Mouse (Mus musculus): ENCODE measurements around the gene Ccdc149. TPM values are rescaled to one million over a fixed set of nuclear protein-coding genes. Genes with fewer than 3 reads are reported as not detected.

Gene Ccdc149
- total and polyA plus RNA-seq, 3 experiments: 3.0 to 7.4 (median 7.2) TPM

DNA sequence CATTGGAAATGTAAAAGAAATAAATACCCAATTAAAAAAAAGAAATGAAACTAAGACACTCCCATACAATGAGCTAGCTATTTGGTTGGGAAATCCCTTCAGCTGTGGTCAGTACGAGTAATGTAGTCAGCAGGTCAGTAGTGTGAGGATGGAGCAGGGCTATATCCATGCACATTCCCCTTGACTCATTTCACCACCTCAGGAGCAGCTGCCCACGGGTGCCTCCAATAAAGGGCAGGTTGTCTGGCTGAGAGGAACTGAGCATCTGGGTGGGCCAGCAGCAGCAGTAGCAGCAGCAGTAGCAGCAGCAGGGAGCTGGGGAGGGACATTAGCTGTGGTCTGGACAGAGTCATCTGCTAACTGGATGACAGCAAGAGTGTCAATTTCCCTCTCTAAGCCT is 85.3 kb downstream of the Ccdc149 start:
- WGBS: 71% methylated on average over 2 of the region's 2 CpGs
- DNase-seq: no peak
- H3K4me3 ChIP-seq: no peak overlapping the region
- H3K27ac ChIP-seq: no peak overlapping the region
- H3K27me3 ChIP-seq (ENCODE audit: control insufficient read depth, insufficient read depth, low read length): no peaks in the 10 kb centered on the region
- H3K79me2 ChIP-seq (replicated peaks; ENCODE audit: control insufficient read depth, insufficient read depth, low read length): no peaks in the 10 kb centered on the region
- H3K9ac ChIP-seq (ENCODE audit: low read depth, low read length): no peak overlapping the region
- intact Hi-C loops (cut with DNase I): no loop called here
- no peaks in the 10 kb centered on the region for H3K36me3 ChIP-seq (ENCODE audit: control insufficient read depth, insufficient read depth, low read length)
- no peak for TF ChIP-seq CTCF (IDR thresholded peaks at IDR 0.05)
- TF ChIP-seq EP300 (IDR thresholded peaks at IDR 0.05; ENCODE audit: insufficient read depth, low read depth, low read length): no peak
- TF ChIP-seq POLR2A (IDR thresholded peaks at IDR 0.05; ENCODE audit: insufficient read depth, low read depth, low read length): no peak
- no peaks in the 10 kb centered on the region for H3K4me1 ChIP-seq (ENCODE audit: control insufficient read depth, insufficient read depth, low read length)

GRCm38 (mm10) chr5:52383748-52384147 is 87.6 kb downstream of the Ccdc149 start:
- no peak for DNase-seq
- Histone ChIP-seq H3K27ac (no peak overlapping the region), H3K4me3 (no peak overlapping the region), H3K79me2 (replicated peaks; ENCODE audit: control insufficient read depth, insufficient read depth, low read length) (no peaks in the 10 kb centered on the region), H3K36me3 (ENCODE audit: control insufficient read depth, insufficient read depth, low read length) (no peaks in the 10 kb centered on the region), H3K27me3 (ENCODE audit: control insufficient read depth, insufficient read depth, low read length) (no peaks in the 10 kb centered on the region), H3K9ac (ENCODE audit: low read depth, low read length) (no peak overlapping the region), H3K4me1 (ENCODE audit: control insufficient read depth, insufficient read depth, low read length) (no peaks in the 10 kb centered on the region)
- TF ChIP-seq POLR2A (IDR thresholded peaks at IDR 0.05; ENCODE audit: insufficient read depth, low read depth, low read length) (no peak), EP300 (IDR thresholded peaks at IDR 0.05; ENCODE audit: insufficient read depth, low read depth, low read length) (no peak), CTCF (IDR thresholded peaks at IDR 0.05) (no peak)
- WGBS: 87% methylated on average over 5 of the region's 5 CpGs
- intact Hi-C loops (cut with DNase I): no loop called here

- Histone ChIP-seq H3K27ac (no peak overlapping the region), H3K4me1 (ENCODE audit: control insufficient read depth, insufficient read depth, low read length) (no peaks in the 10 kb centered on the region), H3K79me2 (replicated peaks; ENCODE audit: control insufficient read depth, insufficient read depth, low read length) (no peaks in the 10 kb centered on the region), H3K36me3 (ENCODE audit: control insufficient read depth, insufficient read depth, low read length) (no peaks in the 10 kb centered on the region), H3K27me3 (ENCODE audit: control insufficient read depth, insufficient read depth, low read length) (no peaks in the 10 kb centered on the region), H3K4me3 (no peak overlapping the region), H3K9ac (ENCODE audit: low read depth, low read length) (no peak overlapping the region)
- 85% methylated on average over 8 of the region's 8 CpGs for WGBS
- intact Hi-C loops (cut with DNase I): no loop called here
- no peak for TF ChIP-seq EP300 (IDR thresholded peaks at IDR 0.05; ENCODE audit: insufficient read depth, low read depth, low read length)
- TF ChIP-seq POLR2A (IDR thresholded peaks at IDR 0.05; ENCODE audit: insufficient read depth, low read depth, low read length): no peak
- TF ChIP-seq CTCF (IDR thresholded peaks at IDR 0.05): no peak
- no peak for DNase-seq
These were observed 88.5 kb downstream of the Ccdc149 start for GRCm38 (mm10) chr5:52382837-52383236.

GRCm38 (mm10) chr5:52375847-52376246 is 95.5 kb downstream of the Ccdc149 start:
- no peaks in the 10 kb centered on the region for H3K27me3 ChIP-seq (ENCODE audit: control insufficient read depth, insufficient read depth, low read length)
- no peak overlapping the region for H3K9ac ChIP-seq (ENCODE audit: low read depth, low read length)
- H3K36me3 ChIP-seq (ENCODE audit: control insufficient read depth, insufficient read depth, low read length): no peaks in the 10 kb centered on the region
- no peaks in the 10 kb centered on the region for H3K4me1 ChIP-seq (ENCODE audit: control insufficient read depth, insufficient read depth, low read length)
- DNase-seq: no peak
- no peak overlapping the region for H3K27ac ChIP-seq
- intact Hi-C loops (cut with DNase I): no loop called here
- whole genome bisulfite sequencing: 89% methylated on average over 9 of the region's 9 CpGs
- no peaks in the 10 kb centered on the region for H3K79me2 ChIP-seq (replicated peaks; ENCODE audit: control insufficient read depth, insufficient read depth, low read length)
- H3K4me3 ChIP-seq: no peak overlapping the region
- no peak for TF ChIP-seq CTCF (IDR thresholded peaks at IDR 0.05)
- no peak for TF ChIP-seq EP300 (IDR thresholded peaks at IDR 0.05; ENCODE audit: insufficient read depth, low read depth, low read length)
- TF ChIP-seq POLR2A (IDR thresholded peaks at IDR 0.05; ENCODE audit: insufficient read depth, low read depth, low read length): no peak

DNA sequence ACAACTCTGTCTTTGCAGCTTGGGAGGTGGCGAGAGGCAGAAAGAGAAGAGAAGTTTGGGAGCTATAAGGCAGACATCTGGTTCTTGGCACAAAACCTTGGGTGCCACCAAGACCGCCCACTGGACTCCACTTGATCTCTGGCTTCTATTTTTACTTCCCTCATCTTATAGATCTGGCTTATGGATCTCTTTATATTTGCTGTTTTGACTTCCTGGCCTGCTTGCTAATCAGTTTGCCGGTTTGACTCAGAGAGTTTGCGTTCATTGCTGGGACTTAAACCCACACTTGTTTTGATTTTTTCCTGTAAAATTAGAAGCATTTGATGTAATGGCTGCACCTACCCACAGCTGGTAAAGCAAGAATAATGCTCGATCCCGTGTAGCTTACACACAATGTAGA is 100.4 kb downstream of the Ccdc149 start:
- Histone ChIP-seq H3K36me3 (ENCODE audit: control insufficient read depth, insufficient read depth, low read length) (no peaks in the 10 kb centered on the region), H3K27ac (no peak overlapping the region), H3K4me1 (ENCODE audit: control insufficient read depth, insufficient read depth, low read length) (no peaks in the 10 kb centered on the region), H3K79me2 (replicated peaks; ENCODE audit: control insufficient read depth, insufficient read depth, low read length) (no peaks in the 10 kb centered on the region), H3K9ac (ENCODE audit: low read depth, low read length) (no peak overlapping the region), H3K27me3 (ENCODE audit: control insufficient read depth, insufficient read depth, low read length) (no peaks in the 10 kb centered on the region), H3K4me3 (no peak overlapping the region)
- DNase-seq: no peak
- 88% methylated on average over 6 of the region's 6 CpGs for WGBS
- TF ChIP-seq POLR2A (IDR thresholded peaks at IDR 0.05; ENCODE audit: insufficient read depth, low read depth, low read length): no peak
- no peak for TF ChIP-seq EP300 (IDR thresholded peaks at IDR 0.05; ENCODE audit: insufficient read depth, low read depth, low read length)
- no peak for TF ChIP-seq CTCF (IDR thresholded peaks at IDR 0.05)
- intact Hi-C loops (cut with DNase I): no loop called here

DNA sequence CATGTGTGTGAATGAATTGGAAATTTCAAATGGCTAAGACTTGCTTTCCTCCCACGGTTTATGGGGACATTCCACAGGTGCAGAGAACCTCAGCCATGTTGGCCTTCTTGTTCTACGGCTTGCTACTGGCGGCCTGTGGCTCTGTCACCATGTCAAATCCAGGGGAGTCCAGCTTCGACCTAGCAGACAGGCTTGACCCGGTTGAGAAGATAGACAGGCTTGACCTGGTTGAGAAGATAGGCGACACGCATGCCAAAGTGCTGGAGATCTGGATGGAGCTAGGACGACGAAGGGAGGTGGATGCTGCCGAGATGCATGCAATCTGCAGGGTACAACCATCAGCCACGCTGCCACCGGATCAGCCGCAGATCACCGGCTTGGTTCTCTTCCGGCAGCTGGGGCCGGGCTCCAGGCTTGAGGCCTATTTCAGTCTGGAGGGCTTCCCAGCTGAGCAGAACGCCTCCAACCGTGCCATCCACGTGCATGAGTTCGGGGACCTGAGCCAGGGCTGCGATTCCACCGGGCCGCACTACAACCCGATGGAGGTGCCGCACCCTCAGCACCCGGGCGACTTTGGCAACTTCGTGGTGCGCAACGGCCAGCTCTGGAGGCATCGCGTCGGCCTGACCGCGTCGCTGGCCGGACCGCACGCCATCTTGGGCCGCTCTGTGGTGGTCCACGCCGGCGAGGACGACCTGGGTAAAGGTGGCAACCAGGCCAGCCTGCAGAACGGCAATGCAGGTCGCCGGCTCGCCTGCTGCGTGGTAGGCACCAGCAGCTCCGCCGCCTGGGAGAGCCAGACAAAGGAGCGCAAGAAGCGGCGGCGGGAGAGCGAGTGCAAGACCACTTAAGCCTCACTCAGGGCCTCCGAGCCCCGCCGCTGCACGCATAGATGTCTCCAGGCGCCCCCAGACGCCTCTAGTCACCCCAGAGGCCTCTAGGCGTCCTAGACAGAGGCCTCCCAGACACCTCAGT is 103.2 kb downstream of the Ccdc149 start:
- 48% methylated on average over 63 of the region's 63 CpGs for WGBS

More for the DNA sequence above, 103.2 kb downstream of the Ccdc149 start:
- no peak for TF ChIP-seq CTCF (IDR thresholded peaks at IDR 0.05)
- TF ChIP-seq POLR2A (IDR thresholded peaks at IDR 0.05; ENCODE audit: insufficient read depth, low read depth, low read length): no peak
- TF ChIP-seq EP300 (IDR thresholded peaks at IDR 0.05; ENCODE audit: insufficient read depth, low read depth, low read length): no peak
- intact Hi-C loops (cut with DNase I): no loop called here
- Histone ChIP-seq H3K27ac (no peak overlapping the region), H3K79me2 (replicated peaks; ENCODE audit: control insufficient read depth, insufficient read depth, low read length) (no peaks in the 10 kb centered on the region), H3K4me3 (peak overlapping the region; percentile 22), H3K4me1 (ENCODE audit: control insufficient read depth, insufficient read depth, low read length) (peaks cover under 1% of the 10 kb centered on the region), H3K36me3 (ENCODE audit: control insufficient read depth, insufficient read depth, low read length) (no peaks in the 10 kb centered on the region), H3K9ac (ENCODE audit: low read depth, low read length) (peak overlapping the region; percentile 11; the same call in 1 of the 2 replicates), H3K27me3 (ENCODE audit: control insufficient read depth, insufficient read depth, low read length) (no peaks in the 10 kb centered on the region)
- peak; percentile 40 to 51 for DNase-seq

All from heart, adult 2 months (tissue).